Mouse (Mus musculus): ENCODE measurements around the gene Capn15.
A peak's percentile ranks its signal among the peaks of the same experiment; 100 is the strongest.

Capn15 gene

DNA sequence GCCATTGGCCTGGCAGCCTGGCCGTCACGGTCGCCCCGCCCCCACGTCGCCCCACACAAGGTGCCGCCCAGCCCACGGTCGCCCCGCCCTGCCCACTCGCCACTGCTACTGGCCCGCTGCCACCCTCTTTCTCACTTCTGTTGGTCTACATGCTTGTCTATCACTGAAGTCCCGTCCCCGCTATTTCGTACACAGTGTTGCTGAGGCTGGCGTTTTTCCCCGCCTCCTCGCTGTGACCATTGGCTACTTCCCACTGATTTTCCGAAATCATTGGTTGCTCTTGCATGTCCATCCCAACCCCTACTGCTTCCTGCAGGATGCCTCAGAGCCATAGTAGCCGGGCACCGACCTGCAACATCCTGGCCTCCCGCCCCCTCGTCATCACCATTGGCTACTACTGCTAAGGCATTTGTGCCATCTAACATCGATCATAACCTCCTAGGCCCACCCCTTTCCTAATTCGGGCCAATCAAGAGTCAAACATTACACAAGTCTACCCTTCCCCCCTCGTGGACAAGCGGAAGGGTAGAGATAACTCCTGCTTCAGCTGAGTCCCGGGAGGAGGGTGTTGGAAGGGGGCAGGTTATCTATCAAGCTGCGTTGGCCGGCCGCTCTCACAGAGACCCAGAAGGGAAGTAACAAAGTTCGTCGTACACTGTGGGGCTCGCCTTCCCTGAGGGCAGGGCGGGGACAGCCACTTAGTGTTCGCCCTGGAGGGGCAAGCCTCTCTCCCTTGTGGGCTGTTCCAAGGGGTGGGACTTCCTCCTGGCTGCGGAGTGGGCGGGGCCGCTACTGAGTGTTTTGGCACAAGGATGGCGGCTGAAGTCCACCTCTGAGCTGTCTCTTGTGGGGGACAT lies 65.6 kb downstream of the Capn15 start:
- peak; percentile 100 for DNase-seq (ENCODE audit: low spot score)

- DNase-seq (ENCODE audit: low spot score), result peak; percentile 22
These were observed 66.3 kb downstream of the Capn15 start, which contains the start of gene Rab40c for GRCm38 (mm10) chr17:25919144-25919785. Gene Rab40c (minus strand): TSS chr17:25919727.

- DNase-seq (ENCODE audit: low spot score), result no peak
These were observed 67.4 kb downstream of the Capn15 start for GRCm38 (mm10) chr17:25918037-25918750.

GRCm38 (mm10) chr17:25916931-25917647 lies 68.5 kb downstream of the Capn15 start:
- DNase-seq (ENCODE audit: low spot score), result no peak

DNA sequence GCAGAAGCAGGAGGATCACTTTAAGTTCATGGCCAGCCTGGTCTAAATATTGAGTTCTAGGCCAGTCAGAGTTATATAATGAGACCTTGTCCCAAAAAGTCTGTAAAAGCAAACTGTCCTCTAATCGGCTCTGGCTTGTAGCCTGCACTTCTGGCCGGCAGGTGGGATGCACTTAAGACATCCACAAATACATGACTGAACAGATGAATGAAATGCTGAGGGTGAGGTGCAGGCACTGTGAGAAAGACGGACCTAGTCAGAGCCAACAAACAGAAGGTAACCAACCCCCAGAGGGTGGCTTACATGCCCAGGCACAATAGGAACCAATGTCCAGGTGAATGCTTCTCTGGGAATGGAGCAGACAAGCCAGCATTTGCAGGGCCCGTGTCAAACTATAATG lies 71.3 kb downstream of the Capn15 start:
- DNase-seq (ENCODE audit: low spot score), result no peak

GRCm38 (mm10) chr17:25913877-25914275 lies 71.7 kb downstream of the Capn15 start:
- DNase-seq (ENCODE audit: low spot score), result no peak

- no peak for DNase-seq (ENCODE audit: low spot score)
These were observed 72.3 kb downstream of the Capn15 start for GRCm38 (mm10) chr17:25913186-25913876.

GRCm38 (mm10) chr17:25911816-25912215 lies 73.8 kb downstream of the Capn15 start:
- no peak for DNase-seq (ENCODE audit: low spot score)

Data from ovary, postnatal 14 days (tissue).